Mouse (Mus musculus): ENCODE data around the gene Tle6.

Tle6 gene

DNA sequence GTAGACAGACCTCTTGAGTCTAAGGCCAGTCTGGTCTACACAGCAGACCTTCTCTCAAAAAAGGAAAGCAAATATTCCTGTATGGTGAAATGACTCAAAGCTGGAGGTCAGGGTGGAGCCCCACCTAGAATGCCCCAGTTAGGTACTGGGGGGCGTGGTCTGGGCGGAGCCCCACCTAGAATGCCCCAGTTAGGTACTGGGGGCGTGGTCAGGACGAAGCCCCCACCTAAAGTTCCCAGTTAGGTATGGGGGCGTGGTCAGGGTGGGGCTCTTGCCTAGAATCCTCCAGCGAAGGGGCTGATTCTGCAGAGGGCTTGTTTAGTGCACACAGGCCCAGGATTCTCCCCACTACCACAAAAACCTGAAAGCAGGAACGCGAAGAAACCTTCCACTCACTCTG is 22.6 kb upstream of the Tle6 start:
- no peak for DNase-seq (ENCODE audit: low spot score in 2 of 2)

GRCm38 (mm10) chr10:81620786-81621185 is 19.9 kb upstream of the Tle6 start:
- DNase-seq (ENCODE audit: low spot score in 2 of 2) = no peak

GRCm38 (mm10) chr10:81619976-81620375 is 19.1 kb upstream of the Tle6 start:
- DNase-seq (ENCODE audit: low spot score in 2 of 2) = no peak

GRCm38 (mm10) chr10:81615486-81615885 is 14.6 kb upstream of the Tle6 start:
- DNase-seq (ENCODE audit: low spot score in 2 of 2) = no peak

- DNase-seq (ENCODE audit: low spot score in 2 of 2) = no peak
These were observed 11.9 kb upstream of the Tle6 start for GRCm38 (mm10) chr10:81612779-81613178.

GRCm38 (mm10) chr10:81608308-81608707 is 7.4 kb upstream of the Tle6 start:
- DNase-seq (ENCODE audit: low spot score in 2 of 2) = no peak

- peak; percentile 92 to 95 for DNase-seq (ENCODE audit: low spot score in 2 of 2)
These were observed 5.3 kb upstream of the Tle6 start, which contains the start of gene BC025920 for GRCm38 (mm10) chr10:81605974-81606751. TSS of gene BC025920 (plus strand) at chr10:81606270.

GRCm38 (mm10) chr10:81605666-81605973 is 4.7 kb upstream of the Tle6 start:
- DNase-seq (ENCODE audit: low spot score in 2 of 2) = no peak

- peak; percentile 85 to 90 for DNase-seq (ENCODE audit: low spot score in 2 of 2)
These were observed 4.2 kb upstream of the Tle6 start for GRCm38 (mm10) chr10:81604968-81605665.

- no peak for DNase-seq (ENCODE audit: low spot score in 2 of 2)
These were observed 3.4 kb upstream of the Tle6 start for GRCm38 (mm10) chr10:81604019-81604967.

GRCm38 (mm10) chr10:81602741-81603151 is 1.9 kb upstream of the Tle6 start:
- DNase-seq (ENCODE audit: low spot score in 2 of 2) = no peak

DNA sequence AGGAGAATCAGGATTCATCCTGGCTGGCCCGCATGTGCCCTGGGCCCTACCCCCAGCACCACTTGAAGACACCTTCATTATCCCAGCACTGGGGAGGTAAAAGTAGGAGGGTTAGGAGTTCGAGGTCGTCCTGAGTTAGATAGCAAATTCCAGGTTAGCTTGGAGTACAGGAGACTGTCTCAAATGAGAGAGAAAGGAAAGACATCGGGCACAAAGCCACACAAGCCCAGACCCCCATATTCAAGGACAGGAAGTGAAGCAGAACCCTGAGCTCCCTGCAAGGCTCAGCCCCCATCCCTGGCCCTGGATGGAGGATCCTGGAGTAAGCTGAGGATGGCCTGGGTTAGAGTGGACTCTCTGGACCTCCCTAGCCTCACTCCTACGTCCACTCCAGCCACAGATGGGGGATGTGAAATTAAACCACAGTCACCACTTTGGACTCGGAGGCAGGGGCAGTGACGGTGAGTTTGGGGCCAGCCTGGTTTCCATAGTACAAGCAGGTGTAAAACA is 578 bp upstream of the Tle6 start:
- DNase-seq (ENCODE audit: low spot score in 2 of 2) = no peak

- DNase-seq (ENCODE audit: low spot score in 2 of 2) = no peak
These were observed 777 bp downstream of the Tle6 start for GRCm38 (mm10) chr10:81600096-81600495.

DNA sequence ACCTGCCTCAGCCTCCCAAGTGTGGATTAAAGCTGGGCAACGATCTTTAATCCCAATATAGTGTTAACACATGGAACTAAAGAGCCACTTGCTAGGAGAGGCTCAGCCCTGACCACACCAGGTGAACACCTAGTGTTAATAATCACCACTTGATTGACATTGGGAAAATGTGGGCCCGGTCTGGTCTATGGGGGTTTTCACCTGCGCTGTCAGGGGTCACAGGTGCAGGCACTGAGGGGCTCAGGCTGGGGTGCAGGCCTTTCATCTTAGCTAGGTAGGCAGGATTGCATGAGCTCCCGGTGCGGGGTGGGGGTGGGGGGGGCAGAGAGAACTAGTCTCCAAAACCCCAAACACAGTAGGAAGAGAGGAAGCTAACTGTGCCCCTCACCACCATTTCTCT is 1.2 kb downstream of the Tle6 start:
- DNase-seq (ENCODE audit: low spot score in 2 of 2) = no peak

GRCm38 (mm10) chr10:81598871-81599270 is 2.0 kb downstream of the Tle6 start:
- no peak for DNase-seq (ENCODE audit: low spot score in 2 of 2)

GRCm38 (mm10) chr10:81598342-81598741 is 2.5 kb downstream of the Tle6 start:
- no peak for DNase-seq (ENCODE audit: low spot score in 2 of 2)

- DNase-seq (ENCODE audit: low spot score in 2 of 2) = peak; percentile 44
These were observed 3.5 kb downstream of the Tle6 start for GRCm38 (mm10) chr10:81597137-81597950.

DNA sequence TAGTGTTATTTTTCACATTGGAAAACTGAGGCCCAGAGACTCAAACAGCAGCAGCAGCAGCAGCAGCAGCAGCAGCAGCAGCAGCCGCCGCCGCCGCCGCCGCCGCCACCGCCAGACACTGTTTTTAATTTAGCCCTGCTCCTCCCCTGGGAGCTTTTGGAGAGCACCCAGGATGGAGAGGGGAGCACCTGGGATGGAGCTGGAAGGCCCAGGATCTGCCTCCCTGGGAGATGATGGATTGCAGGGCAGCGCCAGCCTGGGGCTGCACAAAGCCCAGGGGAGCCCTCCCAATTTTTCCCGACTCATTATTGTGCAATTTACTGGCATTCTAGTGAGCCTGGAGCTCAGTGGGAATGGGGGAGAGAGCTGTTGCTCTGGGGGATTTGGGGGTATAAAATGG is 4.3 kb downstream of the Tle6 start:
- no peak for DNase-seq (ENCODE audit: low spot score in 2 of 2)

DNA sequence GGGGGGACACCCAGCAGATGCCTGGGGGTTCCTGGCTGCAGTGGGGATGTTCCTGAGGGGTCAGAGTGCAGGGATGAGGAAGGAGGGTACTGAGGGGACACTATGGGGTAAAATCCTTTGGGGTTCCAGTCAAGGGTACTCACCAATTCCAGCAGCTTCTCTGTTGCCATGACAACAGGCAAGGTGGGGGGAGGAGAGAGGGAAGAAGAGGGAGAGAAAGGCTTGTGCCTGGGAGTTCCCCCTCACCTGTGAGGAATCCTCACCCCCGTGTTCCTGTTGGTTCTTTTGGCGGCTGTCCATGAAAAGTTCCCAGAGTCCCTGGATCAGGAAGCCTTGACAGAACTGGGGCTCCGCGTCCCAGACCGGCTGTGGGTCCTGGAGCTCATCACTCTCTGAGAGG is 5.3 kb downstream of the Tle6 start:
- DNase-seq (ENCODE audit: low spot score in 2 of 2) = no peak

DNA sequence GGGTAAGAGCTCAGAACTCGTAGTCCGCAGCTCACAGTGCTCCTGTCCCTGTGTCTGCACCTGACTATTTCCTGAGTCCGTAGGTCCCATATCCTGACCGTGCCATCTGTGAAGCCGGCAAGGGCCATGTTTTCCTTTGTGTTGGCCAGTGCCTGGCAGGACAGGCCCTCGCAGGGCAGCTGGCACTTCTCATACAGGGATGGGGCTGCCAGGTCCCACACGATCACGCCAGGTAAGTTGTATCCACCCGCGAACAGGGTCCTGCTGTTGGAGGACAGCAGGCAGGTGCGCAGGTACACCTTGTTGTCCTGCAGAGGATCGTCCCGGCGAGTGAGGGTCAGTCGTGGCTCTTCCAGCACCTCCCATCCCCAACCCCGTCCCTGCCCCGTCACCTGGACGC is 6.9 kb downstream of the Tle6 start:
- no peak for DNase-seq (ENCODE audit: low spot score in 2 of 2)

DNA sequence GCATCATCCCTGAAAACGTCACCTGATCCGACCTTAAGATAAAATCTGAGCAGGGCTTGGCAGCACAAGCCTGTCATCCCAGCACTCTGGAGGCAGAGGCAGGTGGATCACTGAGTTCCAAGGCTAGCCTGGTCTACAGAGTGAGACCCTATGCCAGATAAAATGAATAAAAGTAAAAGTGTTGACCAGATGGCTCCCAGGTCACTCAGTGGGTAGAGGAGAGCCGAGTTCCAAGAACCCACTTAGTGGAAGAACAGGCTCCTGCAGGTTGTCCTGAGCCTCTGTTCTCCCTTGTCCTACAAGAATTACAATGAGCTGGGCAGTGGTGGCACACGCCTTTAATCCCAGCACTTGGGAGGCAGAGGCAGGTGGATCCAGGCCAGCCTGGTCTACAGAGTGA is 7.7 kb downstream of the Tle6 start:
- DNase-seq (ENCODE audit: low spot score in 2 of 2) = no peak
